In the genomic region with DNA sequence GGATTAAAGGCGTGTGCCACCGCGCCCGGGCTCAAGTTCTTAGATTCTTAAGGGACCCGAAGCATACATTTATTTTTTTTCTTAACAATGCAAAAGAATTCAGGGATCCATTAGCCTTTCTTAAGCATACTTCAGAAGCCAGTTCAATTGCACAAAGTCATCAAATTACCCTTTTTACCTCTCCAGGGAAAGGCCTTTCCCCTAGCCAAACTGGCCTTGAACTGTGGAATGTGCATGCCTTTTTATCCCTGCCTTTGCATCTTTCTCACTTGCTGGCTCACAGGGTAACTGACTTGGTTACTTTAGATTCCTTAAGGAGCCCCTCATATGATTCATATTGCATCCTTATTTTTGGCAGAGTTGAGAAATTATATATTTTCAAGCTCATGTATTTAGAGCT, we compare ENCODE assay signal across 5 mouse cellular contexts. TPM values are rescaled to one million over a fixed set of nuclear protein-coding genes. Genes with fewer than 3 reads are reported as not detected.
A peak's percentile ranks its signal among the peaks of the same experiment; 100 is the strongest.
DNase-seq lines count a peak whose midpoint lies in the region.
"Not testable (repeated sequence)": the region's sequence is repeated elsewhere in the genome, so short reads cannot be mapped to it uniquely, and the experiment has no call there.
"Had no signal": no experiment of that assay in that cellular context is flagged by ENCODE, and none has a peak within 500 bp of the region (broad histone marks: within the 10 kb centered on the region; RNA-seq: fewer than 3 reads in every experiment).

No protein-coding gene starts in this region.

- H3K27ac ChIP-seq in ES-E14 (ENCODE audit: insufficient read depth, low read depth, low read length, poor library complexity, severe bottlenecking), result not testable (repeated sequence)

- not testable (repeated sequence) for H3K9me3 ChIP-seq in ES-E14 (ENCODE audit: control insufficient read depth, insufficient read depth, low read depth, low read length)

- not testable (repeated sequence) for H3K36me3 ChIP-seq in ES-E14 (ENCODE audit: control insufficient read depth, insufficient read depth, low read length, poor library complexity, severe bottlenecking)

- not testable (repeated sequence) for H3K4me3 ChIP-seq in ES-E14 (ENCODE audit: insufficient read depth in 1 of 2, low read depth in 1 of 2, low read length in 2 of 2, poor library complexity in 1 of 2, severe bottlenecking in 1 of 2)

- in situ Hi-C loops in ES-E14 (cut with MboI; ENCODE audit: low sequenced_read_pairs in 2 of 2, unreplicated experiment in 2 of 2), result not testable (repeated sequence)

- H3K4me1 ChIP-seq in ES-E14 (ENCODE audit: control insufficient read depth in 2 of 2, insufficient read depth in 2 of 2, low read length in 2 of 2, poor library complexity in 1 of 2), result not testable (repeated sequence)

- DNase-seq in ES-CJ7 (ENCODE audit: low read depth, low spot score), result peak; percentile 60
- peak; percentile 25 for DNase-seq in ES-E14 (ENCODE audit: low read depth, low spot score)
- DNase-seq in R1 (ENCODE audit: low read depth, low spot score), result peak; percentile 91
- DNase-seq in ZHBTc4 (ENCODE audit: low read depth, low spot score), result peak; percentile 72

- not testable (repeated sequence) for H3K9ac ChIP-seq in ES-E14 (ENCODE audit: insufficient read depth, low read depth, low read length, poor library complexity, severe bottlenecking)

RNA-seq across cellular contexts. Expression of a gene that starts 46.7 kb away (rescaled TPM):
- total RNA-seq in ES-E14 (2012; rRNA removed), result 10.4 and 23.5 TPM in 2 replicates
- total RNA-seq: CH12.LX had no signal

Comparison
In these comparisons a context has a peak if more than half of its experiments do, and no peak if none do; other contexts are left out.
1. DNase-seq: peak in every context shown above with its lines; median percentile 91 in R1; 72 in ZHBTc4; 60 in ES-CJ7; 25 in ES-E14.